Mouse (Mus musculus) liver, embryonic 13.5 days (tissue): Measurements from ENCODE around the gene Ak4. TPM values are rescaled to one million over a fixed set of nuclear protein-coding genes. Genes with fewer than 3 reads are reported as not detected.

ENCODE experiments used
- ATAC-seq: fragments of 200-750 bp; cut with Nextera tagmentation; 2 replicates; pipeline ENCODE4 v1.8.0; 2017; ENCODE audit warnings: low read depth, mild to moderate bottlenecking, moderate number of reproducible peaks, moderate library complexity
- DNase-seq: peaks from one replicate; pipeline ENCODE4 v3.0.0; 2022
- H3K27ac ChIP-seq: fragments of 300-500 bp; sonication (generic); 2 replicates; pipeline ENCODE4 v1.5.1; 2015; ENCODE audit warnings: moderate library complexity, mild to moderate bottlenecking, inconsistent platforms
- H3K27me3 ChIP-seq: fragments of 300-500 bp; sonication (generic); 2 replicates; pipeline ENCODE4 v1.6.1; 2015; ENCODE audit warnings: mild to moderate bottlenecking, inconsistent platforms
- H3K36me3 ChIP-seq: fragments of 300-500 bp; sonication (generic); 2 replicates; pipeline ENCODE4 v1.6.1; 2015; ENCODE audit warnings: mild to moderate bottlenecking, inconsistent platforms
- H3K4me1 ChIP-seq: fragments of 300-500 bp; sonication (generic); replicated peaks from 2 replicates; pipeline ENCODE4 v1.6.1; 2015; ENCODE audit warnings: inconsistent platforms
- H3K4me2 ChIP-seq: fragments of 300-500 bp; sonication (generic); 2 replicates; pipeline ENCODE4 v1.6.1; 2015; ENCODE audit warnings: inconsistent platforms, mild to moderate bottlenecking, moderate library complexity
- H3K4me3 ChIP-seq: fragments of 300-500 bp; sonication (generic); replicated peaks from 2 replicates; pipeline ENCODE4 v1.5.1; 2015; ENCODE audit warnings: mild to moderate bottlenecking, inconsistent platforms
- H3K9ac ChIP-seq: fragments of 300-500 bp; sonication (generic); 2 replicates; pipeline ENCODE4 v1.6.1; 2015; ENCODE audit warnings: mild to moderate bottlenecking, inconsistent platforms
- H3K9me3 ChIP-seq: fragments of 300-500 bp; sonication (generic); replicated peaks from 2 replicates; pipeline ENCODE4 v1.6.1; 2016; ENCODE audit warnings: inconsistent platforms
- WGBS: fragments of 180-500 bp; shearing (Covaris S2); methylation state at CpG from one replicate; pipeline ENCODE4 v1.1.7; 2015; ENCODE audit not compliant: insufficient replicate concordance; 5-methylcytosine and 5-hydroxymethylcytosine counted together
- polyA plus RNA-seq: library from polyadenylated mRNA; unstranded; fragments of >200 nt; fragmentation: Nextera tagmentation; extraction: Ambion mirVana; gene quantifications from 2 replicates; pipeline ENCODE4 v1.2.1, GENCODE M21; 2015

Gene Ak4
- polyA plus RNA-seq, 1 experiment from 2014 or later = 7.1 TPM

DNA sequence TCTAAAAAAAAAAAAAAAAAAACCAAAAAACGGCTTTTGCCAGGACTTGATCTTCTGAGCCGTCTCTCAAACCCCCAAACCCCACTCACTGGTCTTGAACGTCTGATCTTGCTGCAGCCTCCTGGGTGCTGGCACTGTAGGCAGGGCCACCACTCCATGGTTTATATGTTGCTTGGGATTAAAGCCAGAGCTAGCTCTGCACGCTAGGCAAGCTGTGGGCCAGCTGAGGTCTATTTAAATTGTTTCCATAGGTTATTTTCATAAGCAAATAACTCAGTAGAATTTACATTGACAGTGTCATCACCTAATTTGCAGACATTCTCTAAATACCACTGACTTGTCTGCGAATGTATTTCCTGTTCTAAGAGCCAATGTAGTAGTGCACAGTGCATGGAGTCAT, 6.0 kb downstream of the Ak4 start:
- H3K4me1 ChIP-seq = peaks cover 16% of the 10 kb centered on the region
- WGBS = 63% methylated on average over 5 of the region's 5 CpGs
- no peak for ATAC-seq

DNA sequence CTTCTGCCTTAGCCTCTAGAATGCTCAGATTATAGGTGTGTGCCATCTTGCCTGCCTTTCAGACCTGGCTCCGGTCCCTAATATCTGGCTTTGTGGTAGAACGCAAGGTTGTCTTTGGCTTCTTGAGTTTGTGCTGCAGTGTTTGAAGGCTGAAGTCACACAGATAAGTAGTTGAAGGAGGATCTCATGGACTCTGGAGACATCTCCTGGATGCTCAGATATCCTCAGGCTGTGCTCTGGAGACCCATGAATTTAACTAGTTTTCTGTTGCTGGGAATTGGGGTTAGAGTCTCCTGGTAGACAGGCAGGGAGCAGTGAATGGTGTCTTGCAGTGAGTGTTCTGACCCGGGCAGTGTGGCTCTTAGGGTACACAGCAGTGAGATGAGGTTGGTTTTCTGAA, 6.6 kb downstream of the Ak4 start:
- no peaks in the 10 kb centered on the region for H3K36me3 ChIP-seq
- H3K4me2 ChIP-seq = no peak overlapping the region
- 65% methylated on average over 3 of the region's 3 CpGs for WGBS
- peaks cover 7% of the 10 kb centered on the region for H3K27me3 ChIP-seq
- H3K4me3 ChIP-seq = no peak overlapping the region
- no peak overlapping the region for H3K9ac ChIP-seq
- ATAC-seq (no peak), DNase-seq (no peak)
- H3K27ac ChIP-seq = no peak overlapping the region
- H3K4me1 ChIP-seq = peaks cover 11% of the 10 kb centered on the region
- no peaks in the 10 kb centered on the region for H3K9me3 ChIP-seq

More for the DNA sequence above, 6.0 kb downstream of the Ak4 start:
- Histone ChIP-seq H3K36me3 (no peaks in the 10 kb centered on the region), H3K27ac (no peak overlapping the region), H3K4me2 (no peak overlapping the region), H3K9me3 (no peaks in the 10 kb centered on the region), H3K4me3 (no peak overlapping the region), H3K27me3 (peaks cover 12% of the 10 kb centered on the region), H3K9ac (no peak overlapping the region)
- no peak for DNase-seq

DNA sequence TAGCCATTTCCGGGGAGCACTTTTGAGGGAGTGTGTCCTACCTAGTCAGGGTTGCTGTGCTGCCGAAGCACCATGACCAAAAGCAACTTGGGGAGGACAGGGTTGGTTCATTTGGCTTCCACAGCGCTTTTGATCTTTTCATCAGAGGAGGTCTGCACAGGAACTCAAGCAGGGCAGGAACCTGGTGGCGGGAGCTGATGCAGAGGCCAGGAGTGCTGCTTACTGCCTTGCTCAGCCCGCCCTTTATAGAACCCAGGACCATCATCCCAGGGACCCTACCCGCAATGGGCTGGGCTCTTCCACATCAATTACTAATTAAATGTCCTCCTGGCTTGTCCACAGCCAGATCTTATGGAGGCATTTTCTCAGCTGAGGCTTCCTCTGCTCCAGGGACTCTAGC, 7.5 kb downstream of the Ak4 start:
- Histone ChIP-seq H3K9me3 (no peaks in the 10 kb centered on the region), H3K4me1 (peaks cover 11% of the 10 kb centered on the region), H3K4me2 (no peak overlapping the region), H3K27me3 (no peaks in the 10 kb centered on the region), H3K9ac (no peak overlapping the region), H3K27ac (no peak overlapping the region), H3K4me3 (no peak overlapping the region), H3K36me3 (no peaks in the 10 kb centered on the region)
- DNase-seq = no peak
- ATAC-seq = no peak
- WGBS = 65% methylated on average over 6 of the region's 6 CpGs

DNA sequence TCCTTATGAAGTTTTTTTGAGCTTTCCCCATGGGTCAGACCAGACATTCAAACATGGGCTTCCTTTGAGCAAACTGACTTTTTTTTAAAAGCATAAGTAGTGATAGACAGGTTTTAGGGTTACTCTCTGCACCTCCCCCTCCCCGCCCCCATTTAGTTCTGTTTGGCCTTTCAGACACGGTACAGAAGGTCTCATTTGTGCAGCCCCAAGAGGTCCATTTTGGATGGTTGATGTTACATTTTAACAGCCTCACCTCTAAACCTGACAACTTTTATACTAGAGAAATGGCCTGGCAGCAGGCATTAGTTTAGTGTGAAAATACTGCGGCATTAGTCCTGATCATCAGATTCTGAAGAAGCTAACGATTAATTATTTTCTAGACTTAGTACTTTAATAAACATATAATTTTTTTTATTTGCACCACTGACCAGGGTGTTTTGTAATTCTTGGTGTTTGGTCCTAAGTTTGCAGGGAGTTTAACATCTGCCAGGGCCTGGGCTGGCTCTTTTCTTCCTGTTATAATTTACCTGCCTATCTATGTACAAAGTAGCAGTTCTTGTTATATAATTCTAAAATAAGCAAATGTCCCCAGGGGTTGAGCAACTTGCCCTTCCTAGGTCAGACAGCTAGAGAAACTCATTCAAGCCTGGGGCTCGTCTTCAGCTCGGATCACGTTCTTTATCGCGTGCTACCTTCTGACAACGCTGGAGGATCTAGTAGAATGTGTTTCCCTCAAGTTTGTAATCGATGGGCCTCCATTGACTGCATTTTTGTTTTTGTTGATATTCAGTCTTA, 9.0 kb downstream of the Ak4 start:
- H3K4me3 ChIP-seq = no peak overlapping the region
- ATAC-seq (no peak), DNase-seq (no peak)
- no peak overlapping the region for H3K27ac ChIP-seq
- 74% methylated on average over 11 of the region's 11 CpGs for WGBS
- H3K9me3 ChIP-seq = no peaks in the 10 kb centered on the region
- no peaks in the 10 kb centered on the region for H3K36me3 ChIP-seq
- H3K27me3 ChIP-seq = no peaks in the 10 kb centered on the region
- no peak overlapping the region for H3K4me2 ChIP-seq
- no peak overlapping the region for H3K9ac ChIP-seq
- H3K4me1 ChIP-seq = peaks cover 11% of the 10 kb centered on the region

DNA sequence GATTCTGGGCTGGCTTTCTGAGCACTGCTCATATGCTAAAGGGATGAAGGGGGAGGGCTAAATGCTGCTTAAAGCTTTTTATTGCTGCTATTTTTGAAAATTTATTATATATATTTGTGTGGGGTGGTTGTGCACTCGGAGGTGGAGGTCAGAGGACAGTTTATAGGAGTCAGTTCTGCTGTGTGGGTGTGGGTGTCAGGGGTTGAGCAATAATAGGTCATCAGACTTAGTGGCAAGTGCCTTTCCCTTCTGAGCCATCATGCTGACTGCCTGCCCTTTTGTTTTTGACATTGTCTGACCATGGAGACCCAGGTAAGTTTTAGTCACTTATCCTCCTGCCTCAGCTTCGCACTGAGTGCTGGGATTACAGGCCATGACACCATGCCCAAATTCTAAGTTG, 10.0 kb downstream of the Ak4 start:
- no peak overlapping the region for H3K4me2 ChIP-seq
- no peaks in the 10 kb centered on the region for H3K9me3 ChIP-seq
- WGBS = 70% methylated on average over 2 of the region's 2 CpGs
- DNase-seq (no peak), ATAC-seq (peak; percentile 51; the same call in 1 of the 2 replicates)
- H3K9ac ChIP-seq = no peak overlapping the region
- H3K36me3 ChIP-seq = no peaks in the 10 kb centered on the region
- peaks cover 11% of the 10 kb centered on the region for H3K4me1 ChIP-seq
- H3K27ac ChIP-seq = 0 out of 2 replicates have a peak overlapping the region, but pooled peaks have one; percentile 8
- H3K27me3 ChIP-seq = no peaks in the 10 kb centered on the region
- H3K4me3 ChIP-seq = no peak overlapping the region

DNA sequence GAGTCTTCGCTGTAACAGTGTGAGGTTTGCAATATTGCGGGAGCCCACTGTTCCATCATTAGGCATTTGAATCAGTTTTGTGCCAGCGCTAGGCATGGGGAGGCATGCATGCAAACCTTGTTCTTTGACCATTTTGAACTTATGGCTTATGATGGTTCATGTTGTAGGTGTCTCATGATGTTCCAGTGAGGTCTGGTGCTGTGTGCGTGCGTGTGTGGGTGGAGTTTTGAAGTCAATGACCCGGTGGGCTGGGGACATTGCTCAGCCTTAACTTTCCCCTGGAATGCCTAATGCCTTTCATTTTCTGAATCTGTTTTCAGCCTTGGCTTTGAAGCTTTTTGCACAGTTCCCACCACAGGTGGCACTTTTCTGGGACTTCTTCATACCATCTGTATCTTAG, 10.9 kb downstream of the Ak4 start:
- Histone ChIP-seq H3K9me3 (no peaks in the 10 kb centered on the region), H3K4me1 (peaks cover 9% of the 10 kb centered on the region), H3K9ac (no peak overlapping the region), H3K36me3 (no peaks in the 10 kb centered on the region), H3K4me2 (no peak overlapping the region), H3K27me3 (no peaks in the 10 kb centered on the region), H3K4me3 (no peak overlapping the region), H3K27ac (no peak overlapping the region)
- DNase-seq = no peak
- 84% methylated on average over 6 of the region's 6 CpGs for WGBS
- ATAC-seq = no peak

DNA sequence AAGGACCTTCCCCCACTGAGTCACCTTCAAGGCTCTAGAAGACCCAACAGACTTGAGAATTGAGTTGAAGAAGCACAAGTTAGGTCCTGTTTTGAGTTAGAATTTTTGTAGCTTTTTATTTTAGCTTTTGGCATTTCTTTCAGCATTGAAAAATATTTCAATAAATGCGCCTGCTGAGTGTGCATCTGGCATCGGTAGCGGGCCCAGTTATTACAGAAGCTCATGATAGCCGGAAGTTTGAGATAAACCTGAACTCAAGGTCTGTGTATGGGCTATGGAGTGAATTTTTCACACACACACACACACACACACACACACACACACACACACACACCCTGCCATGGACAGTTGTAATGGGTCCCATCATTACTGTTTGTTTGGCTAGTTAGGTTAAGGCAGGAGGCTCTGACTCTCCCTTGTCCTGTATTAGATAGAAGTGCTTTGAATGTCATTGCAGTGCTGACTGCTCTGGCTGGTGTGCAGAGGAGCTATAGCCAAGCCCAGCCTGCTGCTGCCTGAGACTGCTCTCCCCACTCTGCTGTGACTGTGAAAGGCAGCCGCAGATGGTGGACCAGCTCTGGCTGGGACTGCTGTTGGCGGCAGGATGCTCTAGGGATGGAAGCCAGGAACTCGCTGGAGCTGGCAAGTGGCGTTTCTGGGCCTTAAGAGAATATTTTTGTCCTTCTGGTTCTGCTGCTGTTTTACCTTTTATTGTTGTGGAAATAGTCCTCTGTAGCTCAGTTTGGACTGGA, 17.9 kb downstream of the Ak4 start:
- no peak for ATAC-seq
- no peak overlapping the region for H3K4me3 ChIP-seq
- H3K27ac ChIP-seq = no peak overlapping the region
- H3K4me1 ChIP-seq = peaks cover 8% of the 10 kb centered on the region; the same call in 1 of the 2 replicates
- no peak for DNase-seq
- WGBS = 70% methylated on average over 8 of the region's 8 CpGs
- H3K36me3 ChIP-seq = no peaks in the 10 kb centered on the region
- H3K9me3 ChIP-seq = no peaks in the 10 kb centered on the region
- H3K9ac ChIP-seq = no peak overlapping the region
- H3K4me2 ChIP-seq = no peak overlapping the region
- no peaks in the 10 kb centered on the region for H3K27me3 ChIP-seq

DNA sequence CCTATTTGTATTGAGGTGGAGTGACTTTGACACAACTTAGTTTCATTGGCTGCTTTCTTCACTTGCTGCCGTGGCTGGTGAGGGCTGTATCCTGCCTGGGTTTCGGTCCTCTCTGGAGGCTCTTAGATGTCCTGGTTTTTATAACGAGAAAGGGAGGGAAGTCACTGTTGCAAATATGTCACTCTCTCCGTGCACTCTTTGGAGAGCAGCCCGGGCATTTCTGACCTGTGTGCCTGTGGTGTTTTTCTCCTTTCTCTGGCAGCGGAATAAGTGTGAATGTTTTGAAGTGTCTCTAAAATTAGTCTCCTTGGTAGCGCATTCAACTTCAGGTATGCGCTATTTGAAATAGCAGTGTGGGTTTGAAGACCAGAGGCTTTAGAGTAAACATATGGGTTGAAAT, 19.2 kb downstream of the Ak4 start:
- Histone ChIP-seq H3K27ac (no peak overlapping the region), H3K4me1 (peaks cover 8% of the 10 kb centered on the region; the same call in 1 of the 2 replicates), H3K27me3 (no peaks in the 10 kb centered on the region), H3K9me3 (no peaks in the 10 kb centered on the region), H3K4me3 (no peak overlapping the region), H3K9ac (no peak overlapping the region), H3K4me2 (no peak overlapping the region), H3K36me3 (no peaks in the 10 kb centered on the region)
- ATAC-seq = no peak
- no peak for DNase-seq
- WGBS = 69% methylated on average over 8 of the region's 8 CpGs

DNA sequence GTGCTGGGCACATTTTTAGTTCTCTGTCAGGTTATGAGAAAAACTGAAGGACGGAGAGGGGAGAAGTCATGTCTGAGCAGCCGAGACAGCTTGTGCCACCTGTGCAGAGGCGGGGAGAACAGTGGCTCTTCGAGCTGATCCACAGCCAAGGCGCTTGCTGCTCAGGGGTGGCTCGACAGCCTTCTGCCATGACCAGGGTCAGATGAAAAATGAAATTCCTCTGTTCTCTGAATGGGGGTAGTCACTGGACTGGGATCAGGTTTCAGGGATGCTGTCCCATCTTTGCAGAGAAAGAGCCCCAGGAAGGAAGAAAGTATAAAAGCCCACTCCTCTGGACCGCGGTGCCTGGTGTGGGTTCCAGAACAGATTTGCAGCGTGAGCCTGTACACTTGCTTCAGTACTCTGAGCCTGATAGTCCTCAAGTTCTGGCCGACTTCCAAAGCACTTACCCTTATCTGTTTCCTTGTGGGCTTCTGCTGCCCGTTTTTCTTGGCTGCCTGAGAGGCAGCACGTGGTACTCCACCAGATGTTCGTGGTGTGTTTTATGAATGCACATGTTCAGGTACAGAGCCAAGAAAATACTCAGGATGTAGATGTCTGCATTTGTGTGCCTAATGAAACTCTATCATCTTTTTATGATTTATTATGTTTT, 20.8 kb downstream of the Ak4 start:
- H3K4me3 ChIP-seq = no peak overlapping the region
- no peak overlapping the region for H3K27ac ChIP-seq
- H3K4me1 ChIP-seq = peaks cover 8% of the 10 kb centered on the region; the same call in 1 of the 2 replicates
- H3K27me3 ChIP-seq = no peaks in the 10 kb centered on the region
- WGBS = 48% methylated on average over 13 of the region's 13 CpGs
- no peaks in the 10 kb centered on the region for H3K36me3 ChIP-seq
- H3K9me3 ChIP-seq = no peaks in the 10 kb centered on the region
- DNase-seq = no peak
- peak; percentile 36; the same call in 1 of the 2 replicates for ATAC-seq
- no peak overlapping the region for H3K9ac ChIP-seq
- H3K4me2 ChIP-seq = no peak overlapping the region

DNA sequence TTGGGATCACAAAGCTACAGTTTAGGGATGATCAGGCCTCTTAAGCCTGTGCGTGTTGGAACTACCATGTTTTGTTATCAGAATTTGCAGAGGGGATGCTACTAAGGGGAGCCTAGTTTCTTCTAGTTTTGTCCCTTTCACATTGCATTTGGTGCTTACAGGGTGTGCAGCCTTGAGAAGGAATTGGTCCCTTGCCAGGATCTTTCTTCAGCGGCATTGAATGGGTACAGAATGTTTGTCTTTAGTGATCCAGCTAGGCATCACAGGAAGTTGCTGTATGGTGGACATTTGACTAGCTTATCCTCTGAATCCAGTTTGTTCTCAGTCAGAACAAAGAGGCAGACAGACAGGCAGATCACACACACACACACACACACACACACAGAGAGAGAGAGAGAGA, 23.7 kb downstream of the Ak4 start:
- H3K4me1 ChIP-seq = peaks cover 8% of the 10 kb centered on the region; the same call in 1 of the 2 replicates
- no peaks in the 10 kb centered on the region for H3K27me3 ChIP-seq
- no peak overlapping the region for H3K4me2 ChIP-seq
- ATAC-seq (no peak), DNase-seq (no peak)
- no peak overlapping the region for H3K9ac ChIP-seq
- no peaks in the 10 kb centered on the region for H3K36me3 ChIP-seq
- H3K27ac ChIP-seq = no peak overlapping the region
- WGBS = 74% methylated on average over 2 of the region's 2 CpGs
- H3K9me3 ChIP-seq = no peaks in the 10 kb centered on the region
- no peak overlapping the region for H3K4me3 ChIP-seq

DNA sequence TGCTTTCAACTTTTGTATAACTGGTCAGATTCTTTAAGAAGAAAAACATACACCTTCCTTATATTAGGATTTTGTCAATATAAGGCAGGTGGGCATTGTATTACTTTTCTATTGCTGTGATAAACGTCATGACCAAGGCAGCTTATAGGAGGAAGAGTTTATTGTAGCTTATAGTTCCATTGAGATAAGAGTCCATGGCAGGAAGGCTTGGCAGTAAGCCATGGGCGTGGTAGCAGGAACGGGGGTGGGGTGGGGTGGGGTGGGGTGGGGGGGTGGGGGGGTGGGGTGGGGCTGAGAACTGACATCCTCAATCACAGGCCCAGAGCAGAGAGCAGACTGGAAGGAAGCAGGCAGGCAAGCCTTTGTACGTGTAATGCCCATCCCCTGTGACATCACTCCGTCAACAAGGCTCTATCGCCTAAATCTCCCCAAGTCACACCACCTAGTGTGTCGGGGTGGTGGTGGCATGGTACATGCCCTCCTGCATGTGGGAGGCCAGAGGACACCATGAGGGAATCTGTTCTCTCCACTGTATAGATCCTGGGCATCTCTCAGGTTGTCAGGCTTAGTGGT, 24.4 kb downstream of the Ak4 start:
- 48% methylated on average over 7 of the region's 7 CpGs for WGBS
- Histone ChIP-seq H3K27ac (no peak overlapping the region), H3K4me3 (no peak overlapping the region), H3K9me3 (no peaks in the 10 kb centered on the region), H3K27me3 (no peaks in the 10 kb centered on the region), H3K9ac (no peak overlapping the region), H3K4me1 (peaks cover 8% of the 10 kb centered on the region; the same call in 1 of the 2 replicates), H3K4me2 (no peak overlapping the region), H3K36me3 (no peaks in the 10 kb centered on the region)
- no peak; the same call in 1 of the 2 replicates for ATAC-seq
- DNase-seq = no peak
